Mouse (Mus musculus): ENCODE data around the gene Ptar1. TPM values are rescaled to one million over a fixed set of nuclear protein-coding genes. Genes with fewer than 3 reads are reported as not detected.
A peak's percentile ranks its signal among the peaks of the same experiment; 100 is the strongest.

Ptar1 gene
- 18.2 and 19.1 TPM in 2 replicates for total RNA-seq (2012; rRNA removed)

- peak within 1 kb of the TSS; percentile 98 for H3K9ac ChIP-seq (ENCODE audit: insufficient read depth, low read depth, low read length, poor library complexity, severe bottlenecking)
- TF ChIP-seq MAFK (IDR thresholded peaks at IDR 0.05; ENCODE audit: insufficient read depth, low read depth, low read length) = no peak
- no peak for TF ChIP-seq CHD2 (IDR thresholded peaks at IDR 0.05; ENCODE audit: low read depth, low read length)
- TF ChIP-seq ZNF384 (IDR thresholded peaks at IDR 0.05; ENCODE audit: low read depth, low read length) = no peak
- peak; percentile 68; the same call in 1 of the 2 replicates for TF ChIP-seq HCFC1 (IDR thresholded peaks at IDR 0.05; ENCODE audit: borderline replicate concordance, insufficient read depth, low read length)
- no peak for TF ChIP-seq ZC3H11A (IDR thresholded peaks at IDR 0.05; ENCODE audit: borderline replicate concordance, low read depth, low read length)
- peak; percentile 63 for DNase-seq (ENCODE audit: low read depth, low spot score)
- peaks cover 4% of the 10 kb centered on the region in 2 experiments; a peak in 2 of 4 replicates for H3K4me1 ChIP-seq (ENCODE audit: control insufficient read depth in 2 of 2, insufficient read depth in 2 of 2, low read length in 2 of 2, poor library complexity in 1 of 2)
- peak within 1 kb of the TSS; percentile 72 for H3K27ac ChIP-seq (ENCODE audit: insufficient read depth, low read depth, low read length, poor library complexity, severe bottlenecking)
- in situ Hi-C loops (cut with MboI; ENCODE audit: low sequenced_read_pairs in 2 of 2, unreplicated experiment in 2 of 2) = no loop called here
- H3K9me3 ChIP-seq (ENCODE audit: control insufficient read depth, insufficient read depth, low read depth, low read length) = no peaks in the 10 kb centered on the region
- H3K4me3 ChIP-seq (ENCODE audit: insufficient read depth in 1 of 2, low read depth in 1 of 2, low read length in 2 of 2, poor library complexity in 1 of 2, severe bottlenecking in 1 of 2) = peak within 1 kb of the TSS; percentile 83 to 88
- H3K36me3 ChIP-seq (ENCODE audit: control insufficient read depth, insufficient read depth, low read length, poor library complexity, severe bottlenecking) = no peaks in the 10 kb centered on the region
Observed at GRCm38 (mm10) chr19:23687296-23688021, at the start of gene Ptar1. Gene Ptar1, plus strand, starts transcription at chr19:23687429.

GRCm38 (mm10) chr19:23643819-23644218 lies 43.4 kb upstream of the Ptar1 start:
- H3K36me3 ChIP-seq (ENCODE audit: control insufficient read depth, insufficient read depth, low read length, poor library complexity, severe bottlenecking) = no peaks in the 10 kb centered on the region
- H3K9ac ChIP-seq (ENCODE audit: insufficient read depth, low read depth, low read length, poor library complexity, severe bottlenecking) = no peak overlapping the region
- no peaks in the 10 kb centered on the region for H3K9me3 ChIP-seq (ENCODE audit: control insufficient read depth, insufficient read depth, low read depth, low read length)
- DNase-seq (ENCODE audit: low read depth, low spot score) = no peak
- no peaks in the 10 kb centered on the region for H3K4me1 ChIP-seq (ENCODE audit: control insufficient read depth in 2 of 2, insufficient read depth in 2 of 2, low read length in 2 of 2, poor library complexity in 1 of 2)
- H3K27ac ChIP-seq (ENCODE audit: insufficient read depth, low read depth, low read length, poor library complexity, severe bottlenecking) = no peak overlapping the region
- in situ Hi-C loops (cut with MboI; ENCODE audit: low sequenced_read_pairs in 2 of 2, unreplicated experiment in 2 of 2) = no loop called here
- TF ChIP-seq MAFK (IDR thresholded peaks at IDR 0.05; ENCODE audit: insufficient read depth, low read depth, low read length) (no peak), CHD2 (IDR thresholded peaks at IDR 0.05; ENCODE audit: low read depth, low read length) (no peak), ZNF384 (IDR thresholded peaks at IDR 0.05; ENCODE audit: low read depth, low read length) (no peak), HCFC1 (IDR thresholded peaks at IDR 0.05; ENCODE audit: borderline replicate concordance, insufficient read depth, low read length) (no peak), ZC3H11A (IDR thresholded peaks at IDR 0.05; ENCODE audit: borderline replicate concordance, low read depth, low read length) (no peak)
- H3K4me3 ChIP-seq (ENCODE audit: insufficient read depth in 1 of 2, low read depth in 1 of 2, low read length in 2 of 2, poor library complexity in 1 of 2, severe bottlenecking in 1 of 2) = no peak overlapping the region

GRCm38 (mm10) chr19:23645347-23645746 lies 41.9 kb upstream of the Ptar1 start:
- Histone ChIP-seq H3K36me3 (ENCODE audit: control insufficient read depth, insufficient read depth, low read length, poor library complexity, severe bottlenecking) (no peaks in the 10 kb centered on the region), H3K9ac (ENCODE audit: insufficient read depth, low read depth, low read length, poor library complexity, severe bottlenecking) (no peak overlapping the region), H3K27ac (ENCODE audit: insufficient read depth, low read depth, low read length, poor library complexity, severe bottlenecking) (no peak overlapping the region), H3K4me1 (ENCODE audit: control insufficient read depth in 2 of 2, insufficient read depth in 2 of 2, low read length in 2 of 2, poor library complexity in 1 of 2) (no peaks in the 10 kb centered on the region), H3K9me3 (ENCODE audit: control insufficient read depth, insufficient read depth, low read depth, low read length) (no peaks in the 10 kb centered on the region), H3K4me3 (ENCODE audit: insufficient read depth in 1 of 2, low read depth in 1 of 2, low read length in 2 of 2, poor library complexity in 1 of 2, severe bottlenecking in 1 of 2) (no peak overlapping the region)
- no peak for DNase-seq (ENCODE audit: low read depth, low spot score)
- no peak for TF ChIP-seq HCFC1 (IDR thresholded peaks at IDR 0.05; ENCODE audit: borderline replicate concordance, insufficient read depth, low read length)
- in situ Hi-C loops (cut with MboI; ENCODE audit: low sequenced_read_pairs in 2 of 2, unreplicated experiment in 2 of 2) = no loop called here

- Histone ChIP-seq H3K4me1 (ENCODE audit: control insufficient read depth in 2 of 2, insufficient read depth in 2 of 2, low read length in 2 of 2, poor library complexity in 1 of 2) (no peaks in the 10 kb centered on the region), H3K9me3 (ENCODE audit: control insufficient read depth, insufficient read depth, low read depth, low read length) (no peaks in the 10 kb centered on the region), H3K9ac (ENCODE audit: insufficient read depth, low read depth, low read length, poor library complexity, severe bottlenecking) (no peak overlapping the region), H3K27ac (ENCODE audit: insufficient read depth, low read depth, low read length, poor library complexity, severe bottlenecking) (no peak overlapping the region), H3K4me3 (ENCODE audit: insufficient read depth in 1 of 2, low read depth in 1 of 2, low read length in 2 of 2, poor library complexity in 1 of 2, severe bottlenecking in 1 of 2) (no peak overlapping the region), H3K36me3 (ENCODE audit: control insufficient read depth, insufficient read depth, low read length, poor library complexity, severe bottlenecking) (no peaks in the 10 kb centered on the region)
- in situ Hi-C loops (cut with MboI; ENCODE audit: low sequenced_read_pairs in 2 of 2, unreplicated experiment in 2 of 2) = no loop called here
- TF ChIP-seq CHD2 (IDR thresholded peaks at IDR 0.05; ENCODE audit: low read depth, low read length) (no peak), ZC3H11A (IDR thresholded peaks at IDR 0.05; ENCODE audit: borderline replicate concordance, low read depth, low read length) (no peak), ZNF384 (IDR thresholded peaks at IDR 0.05; ENCODE audit: low read depth, low read length) (no peak), HCFC1 (IDR thresholded peaks at IDR 0.05; ENCODE audit: borderline replicate concordance, insufficient read depth, low read length) (no peak), MAFK (IDR thresholded peaks at IDR 0.05; ENCODE audit: insufficient read depth, low read depth, low read length) (no peak)
- DNase-seq (ENCODE audit: low read depth, low spot score) = no peak
Observed at GRCm38 (mm10) chr19:23647308-23647707, 39.9 kb upstream of the Ptar1 start.
